Mouse (Mus musculus): Measurements from ENCODE around the gene Mfsd12. TPM values are rescaled to one million over a fixed set of nuclear protein-coding genes. Genes with fewer than 3 reads are reported as not detected.

Gene Mfsd12
- 22.3 TPM for polyA plus RNA-seq (2014; fragmentation: Illumina TruSeq; extraction: RNeasy Lipid Tissue Mini Kit (QIAGEN cat#74804); ENCODE audit: low read depth, low replicate concordance)

GRCm38 (mm10) chr10:81356991-81357844, at the start of gene Mfsd12:
Gene Mfsd12, plus strand, starts transcription at chr10:81357491.

GRCm38 (mm10) chr10:81320550-81321347, 36.5 kb upstream of the Mfsd12 start, which contains the start of gene Cactin:
Gene Cactin, plus strand, starts transcription at chr10:81321103.

GRCm38 (mm10) chr10:81328386-81328785, 28.9 kb upstream of the Mfsd12 start, which contains the start of gene Tbxa2r:
Gene Tbxa2r, plus strand, starts transcription at chr10:81328731.

GRCm38 (mm10) chr10:81342686-81343505, 14.4 kb upstream of the Mfsd12 start, which contains the start of gene Gipc3:
Gene Gipc3, minus strand, starts transcription at chr10:81343266.

GRCm38 (mm10) chr10:81350351-81351063, 6.8 kb upstream of the Mfsd12 start, which contains the start of gene Hmg20b:
Gene Hmg20b, minus strand, starts transcription at chr10:81350480.

GRCm38 (mm10) chr10:81365672-81366476, 8.6 kb downstream of the Mfsd12 start, which contains the start of gene 4930404N11Rik:
Gene 4930404N11Rik, minus strand, starts transcription at chr10:81365816.

GRCm38 (mm10) chr10:81377793-81378552, 20.7 kb downstream of the Mfsd12 start, which contains the start of gene Fzr1:
Gene Fzr1, minus strand, starts transcription at chr10:81378516.

GRCm38 (mm10) chr10:81383802-81384604, 26.7 kb downstream of the Mfsd12 start, which contains the start of the genes Dohh and Gm48551:
Gene Dohh, plus strand, starts transcription at chr10:81384428.
Gene Gm48551, plus strand, starts transcription at chr10:81384466.

GRCm38 (mm10) chr10:81388505-81389055, 31.3 kb downstream of the Mfsd12 start, which contains the start of gene Gm48552:
Gene Gm48552, plus strand, starts transcription at chr10:81389005.

GRCm38 (mm10) chr10:81392781-81393185, 35.5 kb downstream of the Mfsd12 start, which contains the start of gene Smim24:
Gene Smim24, plus strand, starts transcription at chr10:81393051.

Other genes with a start within 250 kb of the Mfsd12 start
- gene Zbtb7a, start 222.3 kb upstream of the Mfsd12 start, polyA plus RNA-seq (2014; fragmentation: Illumina TruSeq; extraction: RNeasy Lipid Tissue Mini Kit (QIAGEN cat#74804); ENCODE audit: low read depth, low replicate concordance), result 26.5 TPM
- 23.4 TPM for gene Pias4, start 189.6 kb upstream of the Mfsd12 start, polyA plus RNA-seq (2014; fragmentation: Illumina TruSeq; extraction: RNeasy Lipid Tissue Mini Kit (QIAGEN cat#74804); ENCODE audit: low read depth, low replicate concordance)
- 1,511 TPM for gene Eef2, start 180.9 kb upstream of the Mfsd12 start, polyA plus RNA-seq (2014; fragmentation: Illumina TruSeq; extraction: RNeasy Lipid Tissue Mini Kit (QIAGEN cat#74804); ENCODE audit: low read depth, low replicate concordance)
- 50.3 TPM for gene Dapk3, start 174.5 kb upstream of the Mfsd12 start, polyA plus RNA-seq (2014; fragmentation: Illumina TruSeq; extraction: RNeasy Lipid Tissue Mini Kit (QIAGEN cat#74804); ENCODE audit: low read depth, low replicate concordance)
- not detected for gene 4930442H23Rik, start 173.6 kb upstream of the Mfsd12 start, polyA plus RNA-seq (2014; fragmentation: Illumina TruSeq; extraction: RNeasy Lipid Tissue Mini Kit (QIAGEN cat#74804); ENCODE audit: low read depth, low replicate concordance)
- not detected for gene Nmrk2, start 155.4 kb upstream of the Mfsd12 start, polyA plus RNA-seq (2014; fragmentation: Illumina TruSeq; extraction: RNeasy Lipid Tissue Mini Kit (QIAGEN cat#74804); ENCODE audit: low read depth, low replicate concordance)
- not detected for gene Atcay, start 126.7 kb upstream of the Mfsd12 start, polyA plus RNA-seq (2014; fragmentation: Illumina TruSeq; extraction: RNeasy Lipid Tissue Mini Kit (QIAGEN cat#74804); ENCODE audit: low read depth, low replicate concordance)
- gene Zfr2, start 124.3 kb upstream of the Mfsd12 start, polyA plus RNA-seq (2014; fragmentation: Illumina TruSeq; extraction: RNeasy Lipid Tissue Mini Kit (QIAGEN cat#74804); ENCODE audit: low read depth, low replicate concordance), result 11.6 TPM
- 2.8 TPM for gene Matk, start 104.6 kb upstream of the Mfsd12 start, polyA plus RNA-seq (2014; fragmentation: Illumina TruSeq; extraction: RNeasy Lipid Tissue Mini Kit (QIAGEN cat#74804); ENCODE audit: low read depth, low replicate concordance)
- gene Mrpl54, start 90.6 kb upstream of the Mfsd12 start, polyA plus RNA-seq (2014; fragmentation: Illumina TruSeq; extraction: RNeasy Lipid Tissue Mini Kit (QIAGEN cat#74804); ENCODE audit: low read depth, low replicate concordance), result 87.0 TPM
- 47.8 TPM for gene Apba3, start 90.5 kb upstream of the Mfsd12 start, polyA plus RNA-seq (2014; fragmentation: Illumina TruSeq; extraction: RNeasy Lipid Tissue Mini Kit (QIAGEN cat#74804); ENCODE audit: low read depth, low replicate concordance)
- 24.4 TPM for gene Tjp3, start 65.9 kb upstream of the Mfsd12 start, polyA plus RNA-seq (2014; fragmentation: Illumina TruSeq; extraction: RNeasy Lipid Tissue Mini Kit (QIAGEN cat#74804); ENCODE audit: low read depth, low replicate concordance)
- 44.2 TPM for gene Pip5k1c, start 64.5 kb upstream of the Mfsd12 start, polyA plus RNA-seq (2014; fragmentation: Illumina TruSeq; extraction: RNeasy Lipid Tissue Mini Kit (QIAGEN cat#74804); ENCODE audit: low read depth, low replicate concordance)
- gene Cactin, start 36.4 kb upstream of the Mfsd12 start, polyA plus RNA-seq (2014; fragmentation: Illumina TruSeq; extraction: RNeasy Lipid Tissue Mini Kit (QIAGEN cat#74804); ENCODE audit: low read depth, low replicate concordance), result 18.5 TPM
- 2.7 TPM for gene Tbxa2r, start 28.8 kb upstream of the Mfsd12 start, polyA plus RNA-seq (2014; fragmentation: Illumina TruSeq; extraction: RNeasy Lipid Tissue Mini Kit (QIAGEN cat#74804); ENCODE audit: low read depth, low replicate concordance)
- gene Gipc3, start 14.2 kb upstream of the Mfsd12 start, polyA plus RNA-seq (2014; fragmentation: Illumina TruSeq; extraction: RNeasy Lipid Tissue Mini Kit (QIAGEN cat#74804); ENCODE audit: low read depth, low replicate concordance), result 1.1 TPM
- 63.1 TPM for gene Hmg20b, start 7.0 kb upstream of the Mfsd12 start, polyA plus RNA-seq (2014; fragmentation: Illumina TruSeq; extraction: RNeasy Lipid Tissue Mini Kit (QIAGEN cat#74804); ENCODE audit: low read depth, low replicate concordance)
- gene 4930404N11Rik, start 8.3 kb downstream of the Mfsd12 start, polyA plus RNA-seq (2014; fragmentation: Illumina TruSeq; extraction: RNeasy Lipid Tissue Mini Kit (QIAGEN cat#74804); ENCODE audit: low read depth, low replicate concordance), result 2.1 TPM
- 22.5 TPM for gene Fzr1, start 21.0 kb downstream of the Mfsd12 start, polyA plus RNA-seq (2014; fragmentation: Illumina TruSeq; extraction: RNeasy Lipid Tissue Mini Kit (QIAGEN cat#74804); ENCODE audit: low read depth, low replicate concordance)
- gene Dohh, start 26.9 kb downstream of the Mfsd12 start, polyA plus RNA-seq (2014; fragmentation: Illumina TruSeq; extraction: RNeasy Lipid Tissue Mini Kit (QIAGEN cat#74804); ENCODE audit: low read depth, low replicate concordance), result 66.8 TPM
- gene Gm48551, start 27.0 kb downstream of the Mfsd12 start, polyA plus RNA-seq (2014; fragmentation: Illumina TruSeq; extraction: RNeasy Lipid Tissue Mini Kit (QIAGEN cat#74804); ENCODE audit: low read depth, low replicate concordance), result 2.8 TPM
- 1.7 TPM for gene Gm48552, start 31.5 kb downstream of the Mfsd12 start, polyA plus RNA-seq (2014; fragmentation: Illumina TruSeq; extraction: RNeasy Lipid Tissue Mini Kit (QIAGEN cat#74804); ENCODE audit: low read depth, low replicate concordance)
- gene Smim24, start 35.6 kb downstream of the Mfsd12 start, polyA plus RNA-seq (2014; fragmentation: Illumina TruSeq; extraction: RNeasy Lipid Tissue Mini Kit (QIAGEN cat#74804); ENCODE audit: low read depth, low replicate concordance), result 53.6 TPM
- 48.7 TPM for gene Nfic, start 98.1 kb downstream of the Mfsd12 start, polyA plus RNA-seq (2014; fragmentation: Illumina TruSeq; extraction: RNeasy Lipid Tissue Mini Kit (QIAGEN cat#74804); ENCODE audit: low read depth, low replicate concordance)
- gene Celf5, start 125.2 kb downstream of the Mfsd12 start, polyA plus RNA-seq (2014; fragmentation: Illumina TruSeq; extraction: RNeasy Lipid Tissue Mini Kit (QIAGEN cat#74804); ENCODE audit: low read depth, low replicate concordance), result 1.2 TPM
- 50.8 TPM for gene Ncln, start 138.9 kb downstream of the Mfsd12 start, polyA plus RNA-seq (2014; fragmentation: Illumina TruSeq; extraction: RNeasy Lipid Tissue Mini Kit (QIAGEN cat#74804); ENCODE audit: low read depth, low replicate concordance)
- gene S1pr4, start 142.6 kb downstream of the Mfsd12 start, polyA plus RNA-seq (2014; fragmentation: Illumina TruSeq; extraction: RNeasy Lipid Tissue Mini Kit (QIAGEN cat#74804); ENCODE audit: low read depth, low replicate concordance), result 0.93 TPM
- gene Gna15, start 166.7 kb downstream of the Mfsd12 start, polyA plus RNA-seq (2014; fragmentation: Illumina TruSeq; extraction: RNeasy Lipid Tissue Mini Kit (QIAGEN cat#74804); ENCODE audit: low read depth, low replicate concordance), result 2.9 TPM
- gene Gna11, start 187.7 kb downstream of the Mfsd12 start, polyA plus RNA-seq (2014; fragmentation: Illumina TruSeq; extraction: RNeasy Lipid Tissue Mini Kit (QIAGEN cat#74804); ENCODE audit: low read depth, low replicate concordance), result 118 TPM
- gene Aes, start 202.0 kb downstream of the Mfsd12 start, polyA plus RNA-seq (2014; fragmentation: Illumina TruSeq; extraction: RNeasy Lipid Tissue Mini Kit (QIAGEN cat#74804); ENCODE audit: low read depth, low replicate concordance), result 286 TPM
- 45.0 TPM for gene Tle2, start 217.1 kb downstream of the Mfsd12 start, polyA plus RNA-seq (2014; fragmentation: Illumina TruSeq; extraction: RNeasy Lipid Tissue Mini Kit (QIAGEN cat#74804); ENCODE audit: low read depth, low replicate concordance)
- 15.3 TPM for gene Tle6, start 243.6 kb downstream of the Mfsd12 start, polyA plus RNA-seq (2014; fragmentation: Illumina TruSeq; extraction: RNeasy Lipid Tissue Mini Kit (QIAGEN cat#74804); ENCODE audit: low read depth, low replicate concordance)
- gene BC025920, start 248.8 kb downstream of the Mfsd12 start, polyA plus RNA-seq (2014; fragmentation: Illumina TruSeq; extraction: RNeasy Lipid Tissue Mini Kit (QIAGEN cat#74804); ENCODE audit: low read depth, low replicate concordance), result 3.6 TPM

Data from adipose tissue, adult 10 weeks (tissue).